Mouse (Mus musculus): ENCODE measurements around the gene Kansl3.

The Kansl3 gene

DNA sequence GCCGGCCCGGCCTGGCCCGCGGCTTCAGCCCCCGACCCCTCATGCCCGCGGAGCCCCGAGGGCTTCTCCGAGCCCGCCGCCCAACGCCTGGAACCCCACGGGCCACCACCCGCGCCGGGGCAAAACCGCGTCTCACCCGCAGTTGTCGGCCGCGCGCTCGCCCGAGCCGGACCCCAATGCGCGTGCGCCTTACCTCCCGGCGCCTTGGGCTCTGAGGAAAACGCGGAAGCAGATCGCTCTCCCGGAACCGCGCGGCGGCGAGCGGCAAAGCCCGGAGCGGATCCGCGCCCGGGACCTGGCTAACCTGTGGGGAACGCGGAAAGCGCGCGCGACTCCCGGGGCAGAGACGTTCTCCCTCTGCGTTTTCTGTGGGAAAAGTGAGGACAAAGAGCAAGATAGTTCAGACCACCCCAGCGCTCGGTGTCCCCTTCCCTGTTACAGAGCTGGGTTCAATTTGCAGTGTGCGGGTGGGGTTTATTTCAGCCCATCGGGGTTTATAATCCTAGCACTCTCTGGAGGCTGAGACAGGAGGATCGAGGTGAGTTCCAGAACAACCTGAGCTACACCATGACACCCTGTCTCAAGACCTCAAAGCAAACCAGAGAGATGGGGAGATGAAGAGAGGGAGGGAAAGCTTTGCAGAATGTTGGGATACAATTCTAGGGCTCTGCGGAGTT is at the start of gene Kansl3:
Kansl3 (minus strand) TSS at position 213 of the 677 bp plus-strand sequence.
- peak; percentile 89 for DNase-seq (ENCODE audit: low read depth, low spot score)

DNA sequence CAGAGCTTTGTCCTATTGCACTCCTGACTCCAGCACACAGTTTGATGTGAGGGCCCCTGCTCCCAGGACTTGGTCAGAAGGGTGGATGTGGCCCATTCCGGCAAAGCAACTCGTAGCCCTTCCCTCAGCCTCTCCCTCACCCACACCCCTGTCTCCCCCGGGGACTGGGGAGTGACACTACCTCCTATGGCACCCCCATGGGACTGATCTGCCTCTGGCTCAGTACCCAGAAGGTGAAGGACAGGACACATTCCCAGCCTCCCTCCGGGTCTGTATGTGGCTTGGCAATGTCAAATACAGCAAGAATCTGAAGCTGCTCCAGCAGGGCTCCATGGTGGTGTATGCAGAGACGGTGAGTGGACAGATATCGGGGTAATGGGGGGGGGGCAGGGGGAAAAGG is 35.5 kb upstream of the Kansl3 start:
- no peak for DNase-seq (ENCODE audit: low read depth, low spot score)

DNA sequence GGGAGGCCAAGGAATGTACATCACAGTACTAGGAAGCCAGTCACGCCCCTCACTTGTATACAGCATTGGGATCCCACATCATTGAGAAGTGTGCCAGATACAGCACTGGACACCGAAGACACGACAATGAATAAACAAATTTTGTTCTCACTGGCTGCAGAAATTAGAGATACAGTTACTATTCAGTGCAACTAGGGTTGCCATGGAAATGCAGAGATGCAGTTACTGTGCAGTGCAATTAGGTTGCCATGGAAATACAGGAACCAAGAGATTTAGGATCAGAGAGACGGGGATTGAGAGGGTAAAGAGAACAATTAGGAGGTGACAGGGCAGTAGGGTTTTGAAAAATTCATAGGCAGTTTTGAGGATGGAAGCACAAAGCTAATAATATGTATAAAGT is 32.5 kb upstream of the Kansl3 start:
- DNase-seq (ENCODE audit: low read depth, low spot score) = no peak

DNA sequence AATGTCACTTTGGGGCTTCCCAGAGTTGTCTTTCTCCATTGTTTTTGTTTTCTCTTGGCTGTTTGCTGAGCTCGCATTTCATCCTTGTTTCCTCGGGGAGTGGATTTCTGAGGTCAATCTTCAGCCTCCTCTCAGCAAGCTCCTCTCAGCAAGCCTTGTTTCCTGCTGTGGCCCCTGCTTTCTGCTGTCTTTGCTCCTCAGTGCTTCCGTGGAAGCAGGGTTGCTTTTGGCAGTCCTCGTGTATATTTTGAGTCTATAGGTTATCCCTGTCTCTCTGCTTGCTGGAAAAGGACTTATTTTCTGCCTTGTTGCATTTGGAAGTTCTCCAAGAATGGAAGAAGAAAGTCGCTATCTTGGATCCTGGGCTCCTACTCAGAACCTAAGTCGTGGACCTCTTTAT is 28.1 kb upstream of the Kansl3 start:
- no peak for DNase-seq (ENCODE audit: low read depth, low spot score)

DNA sequence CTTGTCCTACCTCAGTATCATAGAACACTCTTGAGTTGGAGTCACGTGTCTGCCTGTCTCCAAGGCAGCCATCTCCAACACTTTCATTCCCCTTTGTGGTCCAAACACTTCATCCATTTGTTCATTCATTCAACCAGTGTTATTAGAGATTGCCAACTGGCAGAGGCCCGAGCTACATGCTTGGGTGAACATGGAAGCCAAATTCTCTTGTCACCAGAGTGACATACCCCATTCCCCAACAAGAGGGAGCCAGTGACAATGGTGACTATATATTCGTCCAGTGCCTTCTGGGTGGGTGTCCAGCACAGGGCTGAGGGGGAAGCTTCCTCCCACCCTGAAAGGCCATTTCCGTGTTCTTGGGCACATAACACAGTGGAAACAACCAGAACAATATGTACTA is 10.6 kb upstream of the Kansl3 start:
- no peak for DNase-seq (ENCODE audit: low read depth, low spot score)

DNA sequence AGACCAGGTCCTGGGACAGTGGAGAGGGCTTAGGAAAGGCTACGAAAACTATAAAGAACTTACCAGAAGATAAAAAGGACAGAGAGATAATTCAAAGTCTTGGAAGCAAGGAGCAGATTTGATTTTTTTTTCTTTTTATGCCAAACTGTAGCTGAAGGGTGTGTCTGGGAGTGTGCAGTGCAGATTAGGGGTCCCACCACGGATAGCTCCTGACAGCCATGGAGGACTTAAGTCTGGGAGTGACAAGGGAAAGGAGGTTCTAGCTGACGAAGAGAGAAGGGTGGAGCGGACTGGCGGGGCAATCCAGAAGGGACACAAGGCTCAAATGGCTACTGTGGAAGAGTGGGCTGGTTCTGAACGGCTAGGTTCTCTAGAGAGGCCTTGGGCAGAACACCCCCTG is 9.9 kb upstream of the Kansl3 start:
- no peak for DNase-seq (ENCODE audit: low read depth, low spot score)

DNA sequence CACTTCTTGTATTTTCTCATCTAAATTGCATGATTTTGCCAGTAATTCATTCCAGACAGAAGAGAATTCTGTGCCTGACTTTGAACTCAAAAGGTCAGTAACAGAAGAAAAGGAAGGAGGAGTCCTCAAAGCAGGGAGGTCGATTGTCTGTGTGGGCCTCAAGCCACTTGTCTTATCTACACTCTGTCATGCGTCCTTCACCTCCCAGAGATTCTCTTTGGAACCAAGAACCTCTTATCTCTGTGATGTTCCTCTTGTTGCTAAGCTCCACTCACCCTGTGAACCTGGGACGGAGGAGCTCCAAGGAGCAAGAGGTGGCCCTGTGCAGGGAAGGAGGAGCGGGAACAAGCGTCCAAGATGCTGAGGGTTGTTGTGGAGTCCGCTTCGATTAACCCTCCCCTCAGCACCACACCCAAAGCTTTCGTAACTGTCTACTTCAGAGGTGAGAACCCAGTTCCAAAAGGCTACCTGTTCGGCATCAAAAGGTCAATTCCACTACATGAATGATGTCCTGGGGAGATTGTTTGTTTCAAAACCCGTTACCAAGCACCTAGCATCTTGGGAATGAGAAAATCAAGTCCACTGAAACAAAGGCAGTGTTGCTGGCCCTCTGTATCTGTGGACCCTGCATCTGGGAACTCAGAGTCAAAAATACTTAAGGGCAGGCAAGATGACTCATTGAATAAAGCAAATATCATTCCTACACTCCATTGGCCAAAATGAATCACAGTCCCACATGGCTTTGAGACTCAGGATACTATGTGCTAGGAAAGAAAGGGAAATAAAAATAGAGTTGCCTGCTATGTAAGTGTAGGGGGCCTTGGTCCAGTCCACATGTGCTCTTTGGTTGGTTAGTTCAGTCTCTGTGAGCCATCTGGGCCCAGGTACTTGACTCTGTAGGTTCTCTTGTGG is 3.2 kb upstream of the Kansl3 start, which contains the start of gene Fer1l5:
Fer1l5 (plus strand) TSS at position 358 of the 912 bp plus-strand sequence.
- DNase-seq (ENCODE audit: low read depth, low spot score) = no peak

DNA sequence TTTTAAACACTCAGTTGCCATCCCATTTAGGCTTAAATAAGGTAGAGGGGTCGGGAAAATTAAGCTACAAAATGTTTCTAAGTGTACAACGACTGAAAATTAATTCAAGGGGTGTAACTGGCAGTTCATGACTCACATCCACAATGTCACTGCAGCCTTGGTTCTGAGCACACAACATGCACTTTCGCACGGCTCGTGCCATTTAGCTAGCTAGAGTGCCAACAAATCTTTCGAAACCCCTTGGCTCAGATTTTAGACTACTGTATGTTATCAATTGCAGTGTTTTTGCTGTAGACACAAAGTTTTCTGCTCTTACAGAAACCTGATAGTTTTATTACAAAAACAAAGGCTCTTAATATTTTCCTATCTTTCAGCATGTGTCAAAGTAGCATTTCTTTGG is 1.9 kb upstream of the Kansl3 start:
- no peak for DNase-seq (ENCODE audit: low read depth, low spot score)

DNA sequence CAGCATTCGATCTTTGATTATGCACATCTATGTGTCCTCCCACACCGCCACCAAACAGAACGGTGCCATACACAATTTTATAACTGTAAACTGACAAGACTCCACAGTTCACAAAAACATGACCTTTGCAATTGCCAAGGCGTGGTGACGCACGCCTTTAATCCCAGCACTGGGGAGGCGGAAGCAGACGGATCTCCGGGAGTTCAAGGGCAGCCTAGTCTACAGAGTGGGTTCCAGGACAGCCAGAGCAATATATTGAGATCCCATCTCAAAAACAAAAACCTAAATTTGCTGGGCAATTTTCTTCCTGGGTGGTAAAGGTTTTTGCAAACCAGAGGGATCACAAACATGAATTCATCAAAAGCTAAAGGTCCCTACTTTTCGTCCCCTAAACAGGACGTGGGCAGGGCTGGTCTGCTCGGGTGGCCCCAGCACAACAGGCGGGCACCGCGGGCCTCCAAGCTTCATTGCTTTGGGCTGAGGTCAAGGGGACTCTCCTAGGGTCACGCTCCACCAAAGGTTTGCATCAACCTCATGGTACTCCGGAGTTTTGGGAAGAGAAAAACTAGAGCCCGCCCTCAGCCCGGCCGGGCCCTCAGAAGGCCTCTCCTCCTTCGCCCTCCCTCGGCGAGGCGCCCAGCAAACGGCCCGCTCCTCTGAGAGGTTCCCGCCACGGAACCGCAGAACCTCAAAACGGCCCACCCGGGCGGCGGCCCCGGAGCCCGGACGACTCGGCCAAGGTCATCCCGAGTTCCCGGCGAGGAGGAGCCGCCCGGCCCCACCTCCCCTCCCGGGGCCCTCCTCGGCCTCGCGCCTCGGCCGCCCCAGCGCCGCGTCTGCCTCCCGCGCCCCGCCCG is 641 bp downstream of the Kansl3 start:
- DNase-seq (ENCODE audit: low read depth, low spot score) = no peak

DNA sequence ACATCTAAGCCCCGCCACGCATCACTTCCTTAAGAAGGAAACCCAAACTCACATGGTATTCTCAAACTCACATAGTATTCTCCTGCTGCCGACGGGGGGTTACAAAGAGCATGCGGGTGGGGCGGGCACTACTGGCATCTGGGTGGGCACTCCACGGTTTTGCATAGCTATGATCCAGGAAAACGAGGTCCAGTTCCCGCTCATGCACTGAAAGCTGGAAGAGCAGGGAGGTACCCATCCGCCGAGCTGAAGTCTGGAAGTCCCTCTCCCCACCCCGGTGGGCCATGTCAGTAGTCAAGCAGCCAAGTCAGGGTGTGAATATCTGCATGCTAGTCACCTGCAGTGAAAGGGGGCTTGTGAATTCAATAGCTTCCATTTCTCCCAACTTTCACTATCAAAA is 1.3 kb downstream of the Kansl3 start:
- DNase-seq (ENCODE audit: low read depth, low spot score) = no peak

DNA sequence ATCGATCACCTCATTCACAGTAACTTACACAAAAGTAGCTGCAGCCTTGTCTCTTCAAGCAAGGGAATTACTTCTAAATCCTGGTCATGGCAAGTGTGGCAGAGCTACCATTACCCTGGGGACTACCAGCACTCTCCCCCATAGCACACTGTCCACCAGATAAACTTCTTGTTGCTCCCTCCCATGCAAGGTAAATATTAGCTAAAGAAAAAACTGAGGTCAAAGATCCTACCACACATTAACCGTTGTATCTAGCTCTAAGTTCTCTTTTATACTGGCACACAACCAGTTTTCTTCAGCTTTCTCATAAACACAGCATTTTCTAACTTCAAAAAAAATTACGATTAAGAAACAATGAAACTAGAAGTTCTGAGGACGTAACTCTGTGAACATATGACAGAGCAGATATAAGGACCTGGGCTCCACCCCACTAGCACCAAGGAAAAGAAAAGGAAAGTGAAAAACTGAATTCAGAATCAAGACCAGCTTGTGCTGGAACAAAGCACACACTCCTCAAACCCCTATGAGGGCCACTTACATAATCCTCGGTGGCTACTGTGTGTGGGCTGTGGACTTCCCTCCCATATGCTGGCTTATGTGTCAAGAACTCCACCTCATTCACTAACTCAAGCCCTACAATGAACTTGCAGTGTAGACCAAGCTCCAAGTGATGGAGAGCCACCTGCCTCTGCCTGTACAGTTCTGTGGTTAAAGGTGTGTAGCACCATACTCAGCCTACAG is 11.9 kb downstream of the Kansl3 start:
- no peak for DNase-seq (ENCODE audit: low read depth, low spot score)

DNA sequence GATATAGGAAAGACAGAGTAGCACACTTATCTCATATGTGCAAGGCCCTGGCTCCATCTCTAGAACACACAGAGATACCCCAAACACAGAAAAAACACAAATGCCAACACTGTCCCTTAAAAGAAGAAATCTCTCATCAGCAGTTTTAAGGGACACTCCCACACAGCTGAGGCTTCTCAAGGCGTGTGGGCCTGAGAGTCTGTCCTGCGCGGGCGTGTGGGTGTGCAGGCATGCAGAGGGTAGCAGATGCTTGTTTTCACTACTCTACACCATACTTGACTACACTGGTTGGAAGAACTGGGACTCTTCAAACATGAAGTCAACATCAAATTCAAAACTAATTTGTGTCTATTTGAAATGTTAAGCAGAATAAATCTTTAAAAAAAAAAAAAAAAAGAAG is 16.6 kb downstream of the Kansl3 start:
- no peak for DNase-seq (ENCODE audit: low read depth, low spot score)

DNA sequence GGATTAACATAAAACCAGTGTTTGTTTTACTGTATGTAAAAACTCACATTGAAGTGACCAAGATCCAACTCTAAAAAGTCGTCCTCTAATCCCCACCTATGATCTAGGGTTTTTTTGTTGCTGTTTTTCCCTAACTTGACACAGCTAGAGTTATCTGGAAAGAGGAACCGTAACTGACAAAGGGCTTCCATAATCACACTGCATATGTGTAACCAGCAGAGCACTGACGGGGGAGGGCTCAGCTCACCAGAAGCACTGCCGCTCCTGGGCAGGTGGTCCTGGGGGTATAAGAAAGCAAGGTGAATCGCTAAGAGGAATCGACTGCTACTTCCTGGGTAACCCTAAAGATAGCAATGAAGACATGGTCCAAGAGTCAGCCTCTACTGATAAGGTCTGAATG is 26.4 kb downstream of the Kansl3 start:
- DNase-seq (ENCODE audit: low read depth, low spot score) = no peak

DNA sequence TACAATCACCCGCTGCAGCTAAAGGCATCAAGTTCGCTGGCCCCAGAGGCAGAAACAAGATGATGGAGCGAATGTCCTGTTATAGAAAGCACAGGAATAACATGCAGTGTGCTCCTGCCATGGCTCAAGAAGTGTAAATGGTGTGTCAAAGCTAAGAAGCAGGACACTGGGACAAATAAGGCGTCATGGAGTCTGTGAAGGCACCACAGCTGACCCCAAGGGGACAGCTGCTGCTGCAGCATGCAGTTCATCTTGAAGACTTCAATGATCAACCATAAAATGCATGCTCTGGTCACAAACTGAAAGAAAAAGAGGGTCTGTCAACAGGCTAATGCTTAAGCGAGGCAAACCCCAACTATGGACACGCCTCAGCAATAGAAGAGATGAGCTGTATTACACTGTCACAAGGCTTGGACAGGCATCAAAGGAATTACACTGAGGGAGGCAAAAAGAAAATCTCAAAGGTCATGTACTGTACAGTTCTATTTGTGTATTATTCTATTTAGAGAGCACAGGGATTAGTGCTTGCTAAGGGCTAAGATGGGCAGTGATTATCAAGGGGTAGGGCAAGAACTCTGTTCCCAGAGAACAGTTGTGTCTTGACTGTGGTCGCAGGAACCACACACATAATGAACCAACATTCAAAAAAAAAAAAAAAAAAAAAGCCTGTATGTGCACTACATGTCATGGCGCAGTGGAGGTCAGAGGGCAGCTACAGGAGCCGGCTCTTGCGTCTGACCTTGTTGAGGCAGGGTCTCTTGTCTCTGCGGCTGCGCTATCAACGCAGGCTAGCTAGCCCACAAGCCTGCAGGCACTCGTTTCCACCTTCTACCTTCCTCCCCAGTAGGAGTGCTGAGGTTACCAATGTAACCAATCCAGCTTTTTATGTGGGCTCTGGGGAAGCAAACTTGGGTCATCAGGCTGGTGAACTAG is 35.8 kb downstream of the Kansl3 start:
- no peak for DNase-seq (ENCODE audit: low read depth, low spot score)

DNA sequence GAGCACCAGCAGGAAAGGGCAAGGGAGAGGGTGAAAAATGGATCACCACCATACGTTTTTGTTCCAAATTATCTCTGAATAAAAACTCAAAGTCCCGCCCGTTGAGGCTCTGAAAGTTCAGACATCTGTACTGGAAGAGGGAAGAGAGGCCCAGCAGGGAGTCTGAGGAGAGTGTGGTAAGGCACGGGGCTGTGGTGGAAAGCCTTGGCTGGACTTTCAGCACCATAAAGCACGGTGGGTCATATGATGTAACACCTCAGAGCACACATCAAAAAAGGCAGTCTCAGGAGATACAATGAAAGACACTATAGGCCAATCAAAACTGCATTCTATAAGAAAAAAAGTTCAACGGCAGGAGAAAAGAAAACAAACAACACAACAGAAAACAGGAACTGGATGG is 37.2 kb downstream of the Kansl3 start:
- no peak for DNase-seq (ENCODE audit: low read depth, low spot score)

DNA sequence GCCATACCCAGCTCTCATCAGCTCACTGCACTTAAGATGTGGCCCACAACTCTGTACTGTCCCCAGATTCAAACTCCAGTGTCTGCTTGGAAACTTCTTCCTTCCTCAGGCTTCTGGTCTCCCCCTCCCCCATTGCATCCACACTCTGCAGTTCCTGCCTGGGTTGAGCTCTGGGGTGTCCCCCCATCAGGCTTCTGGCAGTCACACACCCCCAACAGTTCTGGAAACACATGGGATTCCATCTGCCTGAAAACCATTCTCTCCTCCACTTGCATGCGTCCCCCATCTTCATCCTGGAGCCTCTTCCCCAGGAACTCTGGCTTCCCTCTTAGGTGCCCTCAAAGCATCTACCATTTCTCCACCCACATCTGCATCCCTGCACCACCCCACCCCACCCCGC is 42.2 kb downstream of the Kansl3 start:
- DNase-seq (ENCODE audit: low read depth, low spot score) = no peak

DNA sequence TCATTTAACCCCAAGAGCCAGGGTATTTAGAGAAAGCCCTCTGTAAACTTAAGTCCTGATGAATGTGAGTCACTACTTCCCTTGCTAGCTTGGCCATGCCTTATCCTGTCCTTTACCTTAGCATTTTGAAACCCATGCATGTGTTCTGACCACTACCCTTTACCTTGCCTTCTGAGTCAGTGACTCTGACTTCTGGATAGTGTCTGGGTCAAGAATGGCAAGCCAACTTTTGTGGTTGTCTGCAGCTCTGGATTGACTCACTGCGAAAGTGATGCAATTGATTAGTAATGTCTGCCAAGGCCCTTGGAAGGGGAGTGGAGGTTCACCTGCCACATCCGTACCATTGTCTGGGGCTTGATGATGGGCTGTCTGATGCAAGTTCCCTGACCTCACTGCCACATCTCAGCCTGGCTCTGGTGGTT is 43.1 kb downstream of the Kansl3 start:
- DNase-seq (ENCODE audit: low read depth, low spot score) = no peak

DNA sequence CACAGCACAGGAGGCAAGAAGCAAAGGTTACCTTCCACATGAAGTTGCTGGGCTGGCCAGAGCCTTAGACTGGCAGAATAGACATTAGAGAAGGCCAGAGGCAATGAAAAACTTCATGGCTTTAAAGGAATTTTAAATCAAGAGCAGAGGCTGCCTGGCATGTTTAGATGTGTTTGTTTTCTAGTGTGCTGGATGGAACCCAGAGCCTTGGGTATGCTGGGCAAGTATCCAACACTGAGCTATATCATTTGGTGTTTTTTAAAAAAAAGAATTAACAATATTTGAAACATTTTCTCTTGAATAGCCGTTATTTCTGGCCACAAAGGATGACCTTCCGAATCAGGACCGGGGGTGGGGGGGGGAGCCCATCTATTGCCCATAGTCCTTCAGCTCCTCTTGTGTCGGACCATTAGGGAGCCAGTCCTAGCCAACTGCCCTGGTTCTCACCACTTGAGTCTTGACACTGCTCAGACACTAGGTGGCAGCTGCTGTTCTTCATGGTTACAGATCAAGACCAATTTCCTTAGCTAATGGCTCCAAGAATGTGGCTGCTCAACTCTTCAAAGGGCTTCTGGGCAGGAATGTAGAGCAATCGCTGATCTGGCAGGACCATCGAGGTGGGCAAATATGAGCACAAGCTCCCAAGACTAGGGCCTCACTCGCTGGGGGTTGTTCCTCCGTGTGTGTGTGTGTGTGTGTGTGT is 45.1 kb downstream of the Kansl3 start:
- DNase-seq (ENCODE audit: low read depth, low spot score) = peak; percentile 49

DNA sequence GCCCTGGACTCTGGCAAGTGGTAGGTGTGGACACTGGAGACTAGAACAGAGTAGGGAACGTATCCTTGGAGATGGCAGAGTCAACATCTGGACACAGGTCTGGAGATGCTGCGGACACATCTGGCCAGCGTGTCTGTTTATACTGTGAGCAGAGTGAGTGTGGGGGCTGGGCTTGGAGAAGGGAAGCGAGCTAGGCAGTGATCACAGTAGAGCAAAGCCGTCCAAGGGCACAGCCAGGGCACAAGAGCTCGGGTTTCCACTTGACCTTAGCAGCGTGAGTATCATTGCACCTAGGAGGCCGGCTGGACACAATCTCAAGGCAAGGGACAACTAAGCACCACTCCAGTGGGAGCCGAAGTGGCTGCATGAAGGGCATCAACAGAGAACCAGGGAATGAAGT is 45.9 kb downstream of the Kansl3 start:
- DNase-seq (ENCODE audit: low read depth, low spot score) = no peak
